Mouse (Mus musculus) heart, embryonic 14.5 days (tissue): ENCODE data around the gene Glra1. TPM values are rescaled to one million over a fixed set of nuclear protein-coding genes. Genes with fewer than 3 reads are reported as not detected.

Source experiments
- ATAC-seq: fragments of 200-750 bp; cut with Nextera tagmentation; 2 replicates; pipeline ENCODE4 v1.8.0; 2017; ENCODE audit warnings: low read depth, moderate TSS enrichment; ENCODE audit not compliant: insufficient number of reproducible peaks, insufficient read depth, low FRiP score
- H3K27ac ChIP-seq, 2 experiments: fragments of 200-500 bp in 1 of 2; fragments of 300-500 bp in 1 of 2; sonication (generic) in 1 of 2; replicated peaks in 1 of 2; 2 replicates each; pipeline ENCODE4 v1.5.1; 2012 to 2014; ENCODE audit warnings: low read depth in 2 of 2, low read length in 2 of 2, control low read depth in 1 of 2, mild to moderate bottlenecking in 1 of 2, mixed read lengths in 1 of 2; ENCODE audit not compliant: control insufficient read depth in 1 of 2, insufficient read depth in 1 of 2
- H3K27me3 ChIP-seq: fragments of 300-500 bp; sonication (generic); 2 replicates; pipeline ENCODE4 v1.6.1; 2014; ENCODE audit warnings: mild to moderate bottlenecking, low read length, control low read depth; ENCODE audit not compliant: control insufficient read depth, insufficient read depth
- H3K36me3 ChIP-seq: fragments of 300-500 bp; sonication (generic); 2 replicates; pipeline ENCODE4 v1.6.1; 2014; ENCODE audit warnings: mild to moderate bottlenecking, control low read depth, low read length, mixed read lengths; ENCODE audit not compliant: control insufficient read depth, insufficient read depth
- H3K4me1 ChIP-seq, 2 experiments: fragments of 200-500 bp in 1 of 2; fragments of 300-500 bp in 1 of 2; sonication (generic) in 1 of 2; 2 replicates each; pipeline ENCODE4 v1.6.1; 2012 to 2014; ENCODE audit warnings: low read length in 2 of 2, control low read depth in 1 of 2, mixed read lengths in 1 of 2; ENCODE audit not compliant: control insufficient read depth in 2 of 2, insufficient read depth in 2 of 2
- H3K4me2 ChIP-seq: fragments of 300-500 bp; sonication (generic); 2 replicates; pipeline ENCODE4 v1.6.1; 2014; ENCODE audit warnings: mild to moderate bottlenecking, low read length
- H3K4me3 ChIP-seq, 2 experiments: fragments of 200-500 bp in 1 of 2; fragments of 300-500 bp in 1 of 2; sonication (generic) in 1 of 2; 2 replicates each; pipeline ENCODE4 v1.5.1; 2012 to 2014; ENCODE audit warnings: low read length in 2 of 2, mild to moderate bottlenecking in 2 of 2, control low read depth in 1 of 2, low read depth in 1 of 2, moderate library complexity in 1 of 2; ENCODE audit not compliant: control insufficient read depth in 1 of 2, insufficient read depth in 1 of 2
- H3K9ac ChIP-seq: fragments of 300-500 bp; sonication (generic); 2 replicates; pipeline ENCODE4 v1.6.1; 2014; ENCODE audit warnings: mild to moderate bottlenecking, low read length
- H3K9me3 ChIP-seq: fragments of 300-500 bp; sonication (generic); 2 replicates; pipeline ENCODE4 v1.6.1; 2016; ENCODE audit warnings: low read length, control low read depth; ENCODE audit not compliant: control insufficient read depth
- WGBS: fragments of 180-500 bp; shearing (Covaris S2); extraction: QIAGEN DNeasy Blood & Tissue Kit; methylation state at CpG from one replicate; pipeline ENCODE4 v1.1.7; 2014; 5-methylcytosine and 5-hydroxymethylcytosine counted together
- polyA plus RNA-seq: library from polyadenylated mRNA; unstranded; fragments of >200 nt; fragmentation: Nextera tagmentation; extraction: Ambion mirVana; gene quantifications from 2 replicates; pipeline ENCODE4 v1.2.1, GENCODE M21; 2014

Glra1 gene
- polyA plus RNA-seq, 1 experiment from 2014 or later, result not detected

DNA sequence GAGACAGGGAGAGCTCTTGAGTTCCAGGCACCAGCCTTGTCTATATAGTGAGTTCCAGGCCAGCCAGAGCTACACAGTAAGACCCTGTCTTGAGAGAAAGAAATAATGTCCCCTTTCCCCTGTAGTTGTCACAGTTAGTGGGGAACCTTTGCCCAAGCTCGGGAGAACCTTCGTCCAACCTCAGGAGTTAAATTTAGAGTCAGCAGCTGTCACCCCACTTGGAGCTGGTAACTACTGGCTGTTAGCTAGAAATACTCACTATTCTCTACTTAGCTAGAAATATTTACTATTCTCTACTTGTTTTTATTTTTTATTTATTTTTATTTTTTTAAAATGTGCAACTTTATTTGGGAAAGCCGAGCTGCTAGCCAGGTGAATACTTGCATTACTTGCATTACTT, 134.8 kb downstream of the Glra1 start:
- Histone ChIP-seq H3K9me3 (no peaks in the 10 kb centered on the region), H3K36me3 (peaks cover 28% of the 10 kb centered on the region), H3K9ac (no peak overlapping the region), H3K4me1 (peaks cover 6 to 33% of the 10 kb centered on the region in 2 experiments), H3K27me3 (no peaks in the 10 kb centered on the region), H3K4me2 (peak overlapping the region; percentile 30), H3K27ac (peak overlapping the region in 1 of 2 experiments; percentile 28; a peak in 1 of 4 replicates), H3K4me3 (no peak overlapping the region)
- WGBS, result 45% methylated on average over 3 of the region's 3 CpGs
- ATAC-seq, result no peak

DNA sequence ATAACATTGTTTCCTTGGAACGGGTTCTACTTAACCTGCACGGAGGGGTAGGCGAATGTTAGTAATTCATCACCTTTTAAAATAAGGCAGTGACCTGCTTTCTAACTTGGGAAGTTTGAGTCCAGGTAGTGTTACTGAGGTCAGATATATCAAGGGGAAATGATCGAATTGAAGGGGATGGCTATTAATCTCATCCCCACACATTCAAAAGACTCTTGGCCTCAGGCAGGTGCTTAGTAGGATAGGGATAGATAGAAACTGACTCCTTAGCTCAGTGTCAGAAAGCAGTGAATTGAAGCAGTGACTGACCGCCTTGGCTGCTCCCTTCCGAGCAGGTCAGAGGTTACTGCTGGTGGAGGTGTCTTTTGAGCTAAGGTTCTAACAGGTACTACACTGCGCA, 136.5 kb downstream of the Glra1 start:
- peak overlapping the region in 1 of 2 experiments; percentile 99; a peak in 3 of 4 replicates for H3K4me3 ChIP-seq
- H3K4me1 ChIP-seq, result peaks cover 11 to 41% of the 10 kb centered on the region in 2 experiments
- H3K4me2 ChIP-seq, result peak overlapping the region; percentile 89
- H3K9ac ChIP-seq, result peak overlapping the region; percentile 99
- H3K9me3 ChIP-seq, result no peaks in the 10 kb centered on the region
- WGBS, result 89% methylated on average over 7 of the region's 7 CpGs
- no peaks in the 10 kb centered on the region for H3K27me3 ChIP-seq
- ATAC-seq, result no peak
- no peak overlapping the region for H3K27ac ChIP-seq
- H3K36me3 ChIP-seq, result peaks cover 20% of the 10 kb centered on the region

DNA sequence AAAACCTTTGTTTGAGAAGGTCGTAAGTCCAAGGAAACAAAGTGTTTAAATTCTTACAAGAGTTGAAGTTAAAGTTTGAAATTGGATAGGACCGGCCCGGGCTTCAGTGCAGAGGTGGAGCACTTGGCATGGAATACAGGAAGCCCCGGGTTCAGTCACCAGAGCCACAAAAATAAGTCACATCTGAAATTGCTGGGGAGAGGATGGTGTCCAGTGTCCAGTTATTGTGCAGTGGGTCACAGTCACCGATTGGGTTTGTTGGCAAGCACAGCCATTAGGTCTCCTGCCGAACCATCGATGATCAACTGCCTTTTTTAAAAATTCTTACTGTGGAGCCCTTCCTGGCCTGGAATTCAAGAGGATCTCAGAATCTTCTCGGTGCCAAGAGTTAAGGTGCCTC, 137.2 kb downstream of the Glra1 start:
- Histone ChIP-seq H3K4me2 (peak overlapping the region; percentile 89), H3K4me3 (peak overlapping the region; percentile 94 to 99), H3K27me3 (no peaks in the 10 kb centered on the region), H3K27ac (no peak overlapping the region), H3K9me3 (no peaks in the 10 kb centered on the region), H3K36me3 (peaks cover 17% of the 10 kb centered on the region), H3K9ac (peak overlapping the region; percentile 99), H3K4me1 (peaks cover 11 to 41% of the 10 kb centered on the region in 2 experiments)
- WGBS, result 34% methylated on average over 8 of the region's 8 CpGs
- no peak for ATAC-seq

DNA sequence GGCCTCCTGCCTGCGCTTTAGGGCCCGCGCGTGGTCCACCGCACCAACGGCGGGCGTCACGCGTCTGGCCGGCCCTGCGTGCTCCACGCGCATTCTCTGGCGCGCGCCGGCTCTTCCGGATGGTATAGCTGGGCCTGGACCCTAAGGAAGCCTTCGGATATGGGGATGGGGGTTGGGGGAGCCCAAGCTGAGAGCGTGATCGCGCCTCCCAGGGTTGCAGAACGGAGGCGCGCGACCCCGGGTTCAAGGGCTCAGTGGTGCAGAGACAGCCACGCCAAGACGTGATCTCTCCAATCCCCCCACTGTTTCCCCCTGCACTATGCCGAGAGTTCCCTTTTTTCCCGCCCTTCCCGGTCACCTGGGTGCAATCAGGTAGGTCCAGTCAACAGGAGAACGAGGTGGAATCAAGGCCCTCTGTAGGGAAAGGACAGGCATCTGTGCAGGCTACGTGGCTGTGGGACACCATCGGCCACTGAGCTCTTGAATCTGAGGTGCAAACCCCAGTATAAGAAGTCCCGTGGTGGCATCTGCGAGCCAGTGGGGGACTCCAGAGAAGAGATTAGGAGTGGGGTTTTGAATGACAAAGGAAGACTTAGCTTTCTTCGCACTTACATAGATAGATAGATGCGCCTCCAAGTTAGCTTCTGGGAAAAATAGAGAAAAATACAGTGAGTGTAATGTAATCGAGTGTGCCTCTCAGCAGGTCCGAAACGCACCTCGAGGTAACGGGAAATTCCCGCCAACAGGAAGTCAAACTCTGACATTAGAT, 137.9 kb downstream of the Glra1 start:
- no peaks in the 10 kb centered on the region for H3K27me3 ChIP-seq
- ATAC-seq, result no peak
- peaks cover 11 to 41% of the 10 kb centered on the region in 2 experiments for H3K4me1 ChIP-seq
- H3K27ac ChIP-seq, result peak overlapping the region; percentile 69 to 89
- WGBS, result under 1% methylated on average over 46 of the region's 46 CpGs
- H3K4me3 ChIP-seq, result peak overlapping the region; percentile 94 to 99
- no peaks in the 10 kb centered on the region for H3K9me3 ChIP-seq
- peak overlapping the region; percentile 89 for H3K4me2 ChIP-seq
- peak overlapping the region; percentile 99 for H3K9ac ChIP-seq
- H3K36me3 ChIP-seq, result peaks cover 16% of the 10 kb centered on the region

DNA sequence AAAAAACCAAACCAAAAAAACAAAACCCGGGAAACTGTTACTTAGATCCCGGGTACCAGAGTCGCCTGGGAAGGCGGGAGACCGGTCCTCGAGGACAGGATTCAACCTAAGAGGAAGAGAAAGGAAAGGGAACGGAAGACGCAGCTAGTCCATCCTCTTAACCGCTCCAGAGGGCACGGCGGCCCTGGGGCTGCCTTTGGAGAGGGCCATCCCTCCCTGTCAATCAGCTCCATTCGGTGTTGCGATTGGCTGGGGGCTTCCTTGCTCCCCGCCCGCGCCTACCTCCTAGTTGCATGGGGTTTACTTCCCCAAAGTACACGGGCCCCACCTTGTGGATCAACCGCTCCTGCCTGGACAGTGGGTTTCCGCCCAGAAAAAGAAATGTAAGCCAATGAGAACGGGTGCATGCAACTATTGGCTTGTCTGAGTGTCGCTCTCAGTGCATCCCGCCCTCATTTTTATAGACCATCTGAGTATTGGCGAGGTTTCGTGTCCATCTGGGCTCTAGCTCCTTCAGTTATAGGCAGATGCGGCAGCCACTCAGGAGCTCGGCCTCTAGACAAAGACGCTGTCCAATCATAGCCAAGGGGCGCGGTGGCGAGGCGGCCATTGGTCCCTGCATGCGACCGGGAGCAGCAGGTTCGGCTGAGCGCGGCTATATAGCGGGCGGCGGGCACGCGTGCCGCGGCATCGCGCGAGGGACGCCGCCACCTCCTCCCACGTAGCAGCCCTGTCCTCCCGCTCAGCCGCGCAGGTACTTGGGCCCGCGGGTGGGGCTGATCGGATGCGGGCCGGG, 138.8 kb downstream of the Glra1 start, which contains the start of gene G3bp1:
Gene G3bp1, plus strand, starts transcription at position 638 of the 796 bp plus-strand sequence.
- Histone ChIP-seq H3K9ac (peak within 1 kb of the TSS; percentile 99), H3K36me3 (peaks cover 11% of the 10 kb centered on the region; the same call in 1 of the 2 replicates), H3K27me3 (no peaks in the 10 kb centered on the region), H3K4me2 (peak within 1 kb of the TSS; percentile 91), H3K27ac (peak within 1 kb of the TSS; percentile 95 to 98), H3K4me3 (peak within 1 kb of the TSS; percentile 94 to 99), H3K9me3 (no peaks in the 10 kb centered on the region), H3K4me1 (peaks cover 11 to 38% of the 10 kb centered on the region in 2 experiments)
- under 1% methylated on average over 57 of the region's 57 CpGs for WGBS
- ATAC-seq, result peak; percentile 97

DNA sequence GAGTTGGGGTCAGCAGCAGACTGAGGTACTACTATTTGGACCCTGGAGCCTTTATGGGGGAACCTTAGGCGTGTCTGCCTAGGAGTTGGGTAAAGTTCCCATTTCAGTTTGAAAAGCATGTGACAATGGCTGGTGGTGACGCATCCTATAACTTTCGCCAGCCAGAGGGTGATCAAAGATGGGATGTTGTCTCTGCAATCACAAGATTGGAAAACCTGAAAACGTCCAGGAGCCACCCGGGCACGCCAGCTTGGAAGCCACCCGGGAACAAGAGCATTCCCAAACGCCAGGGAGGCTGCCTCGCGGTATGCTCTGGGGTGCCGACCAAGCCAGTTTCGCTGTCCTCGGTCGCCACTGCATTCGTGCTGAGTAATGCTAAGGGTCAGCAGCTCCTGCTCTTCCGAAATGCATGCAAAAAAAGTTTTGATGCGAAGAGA, 139.4 kb downstream of the Glra1 start:
- H3K4me2 ChIP-seq, result peak overlapping the region; percentile 91
- 4% methylated on average over 17 of the region's 17 CpGs for WGBS
- no peak for ATAC-seq

DNA sequence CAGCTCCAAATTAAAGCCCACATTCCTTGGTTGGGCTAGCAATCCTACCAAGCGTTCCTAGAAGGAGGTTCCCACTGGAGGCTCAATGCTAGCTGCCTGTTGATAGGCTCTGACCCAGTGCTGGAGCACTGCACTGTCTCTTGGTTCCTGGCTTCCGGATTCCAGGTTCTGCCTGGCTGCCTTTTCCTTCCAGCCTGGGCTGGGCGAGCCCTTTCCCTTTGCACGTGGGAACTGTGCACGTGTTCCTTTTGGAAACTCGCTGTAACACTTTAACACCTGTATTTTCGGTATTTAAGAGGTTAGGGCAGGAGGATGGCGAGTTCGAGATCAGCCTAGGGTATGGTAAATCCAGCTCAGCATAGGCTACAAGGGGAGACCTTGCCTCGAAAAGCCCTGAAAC, 140.0 kb downstream of the Glra1 start:
- Histone ChIP-seq H3K4me1 (peaks cover 11 to 26% of the 10 kb centered on the region in 2 experiments), H3K27ac (peak overlapping the region; percentile 95 to 98), H3K9ac (peak overlapping the region; percentile 86), H3K27me3 (no peaks in the 10 kb centered on the region), H3K9me3 (no peaks in the 10 kb centered on the region), H3K36me3 (0 out of 2 replicates have a peak, but pooled peaks cover 3% of the 10 kb centered on the region), H3K4me3 (peak overlapping the region; percentile 59 to 99; a peak in 2 of 4 replicates), H3K4me2 (peak overlapping the region; percentile 91)
- no peak for ATAC-seq
- WGBS, result 70% methylated on average over 10 of the region's 10 CpGs

More for the DNA sequence above, 139.4 kb downstream of the Glra1 start:
- H3K4me3 ChIP-seq, result peak overlapping the region; percentile 59 to 99
- H3K27ac ChIP-seq, result peak overlapping the region; percentile 95 to 98
- H3K36me3 ChIP-seq, result 0 out of 2 replicates have a peak, but pooled peaks cover 5% of the 10 kb centered on the region
- no peaks in the 10 kb centered on the region for H3K27me3 ChIP-seq
- H3K9me3 ChIP-seq, result no peaks in the 10 kb centered on the region
- peaks cover 11 to 32% of the 10 kb centered on the region in 2 experiments for H3K4me1 ChIP-seq
- peak overlapping the region; percentile 86 for H3K9ac ChIP-seq
